Mouse (Mus musculus): ENCODE data around the gene Nomo1.
A peak's percentile ranks its signal among the peaks of the same experiment; 100 is the strongest.

Gene Nomo1

GRCm38 (mm10) chr7:46045882-46046281 is 12.4 kb downstream of the Nomo1 start:
- DNase-seq (ENCODE audit: low read depth, low spot score), result no peak

- peak; percentile 18 for DNase-seq (ENCODE audit: low read depth, low spot score)
These were observed 14.5 kb downstream of the Nomo1 start for GRCm38 (mm10) chr7:46047873-46048562.

GRCm38 (mm10) chr7:46049981-46050380 is 16.5 kb downstream of the Nomo1 start:
- DNase-seq (ENCODE audit: low read depth, low spot score), result no peak

- DNase-seq (ENCODE audit: low read depth, low spot score), result peak; percentile 27
These were observed 18.8 kb downstream of the Nomo1 start for GRCm38 (mm10) chr7:46052161-46052821.

GRCm38 (mm10) chr7:46053566-46053965 is 20.1 kb downstream of the Nomo1 start:
- no peak for DNase-seq (ENCODE audit: low read depth, low spot score)

GRCm38 (mm10) chr7:46058882-46059281 is 25.4 kb downstream of the Nomo1 start:
- no peak for DNase-seq (ENCODE audit: low read depth, low spot score)

- DNase-seq (ENCODE audit: low read depth, low spot score), result no peak
These were observed 27.2 kb downstream of the Nomo1 start for GRCm38 (mm10) chr7:46060688-46061087.

- DNase-seq (ENCODE audit: low read depth, low spot score), result no peak
These were observed 28.1 kb downstream of the Nomo1 start for GRCm38 (mm10) chr7:46061614-46062013.

GRCm38 (mm10) chr7:46063296-46063695 is 29.8 kb downstream of the Nomo1 start:
- no peak for DNase-seq (ENCODE audit: low read depth, low spot score)

- DNase-seq (ENCODE audit: low read depth, low spot score), result no peak
These were observed 35.3 kb downstream of the Nomo1 start for GRCm38 (mm10) chr7:46068831-46069230.

GRCm38 (mm10) chr7:46076844-46077243 is 43.3 kb downstream of the Nomo1 start:
- DNase-seq (ENCODE audit: low read depth, low spot score), result peak; percentile 23

- DNase-seq (ENCODE audit: low read depth, low spot score), result no peak
These were observed 44.2 kb downstream of the Nomo1 start for GRCm38 (mm10) chr7:46077675-46078074.

GRCm38 (mm10) chr7:46084024-46084423 is 50.5 kb downstream of the Nomo1 start:
- DNase-seq (ENCODE audit: low read depth, low spot score), result no peak

GRCm38 (mm10) chr7:46084839-46085513 is 51.5 kb downstream of the Nomo1 start:
- peak; percentile 61 for DNase-seq (ENCODE audit: low read depth, low spot score)

- no peak for DNase-seq (ENCODE audit: low read depth, low spot score)
These were observed 52.9 kb downstream of the Nomo1 start for GRCm38 (mm10) chr7:46086378-46086777.

- no peak for DNase-seq (ENCODE audit: low read depth, low spot score)
These were observed 54.7 kb downstream of the Nomo1 start for GRCm38 (mm10) chr7:46088241-46088640.

- no peak for DNase-seq (ENCODE audit: low read depth, low spot score)
These were observed 59.3 kb downstream of the Nomo1 start for GRCm38 (mm10) chr7:46092803-46093202.

GRCm38 (mm10) chr7:46096136-46096535 is 62.6 kb downstream of the Nomo1 start:
- DNase-seq (ENCODE audit: low read depth, low spot score), result peak; percentile 86

GRCm38 (mm10) chr7:46097319-46097783 is 63.9 kb downstream of the Nomo1 start:
- DNase-seq (ENCODE audit: low read depth, low spot score), result no peak

- peak; percentile 44 for DNase-seq (ENCODE audit: low read depth, low spot score)
These were observed 64.9 kb downstream of the Nomo1 start for GRCm38 (mm10) chr7:46098221-46098918.

- DNase-seq (ENCODE audit: low read depth, low spot score), result peak; percentile 37
These were observed 65.4 kb downstream of the Nomo1 start for GRCm38 (mm10) chr7:46098919-46099286.

- no peak for DNase-seq (ENCODE audit: low read depth, low spot score)
These were observed 66.2 kb downstream of the Nomo1 start for GRCm38 (mm10) chr7:46099682-46100081.
